Mouse (Mus musculus): Measurements from ENCODE around the gene Copa. TPM values are rescaled to one million over a fixed set of nuclear protein-coding genes. Genes with fewer than 3 reads are reported as not detected.

The Copa gene
- polyA plus RNA-seq, 1 experiment from 2014 or later: 237 TPM

GRCm38 (mm10) chr1:172127487-172127886 lies 45.2 kb downstream of the Copa start:
- ATAC-seq (replicated peaks; ENCODE audit: low FRiP score): no peak
- Histone ChIP-seq H3K9me3 (replicated peaks) (no peaks in the 10 kb centered on the region), H3K27ac (no peak overlapping the region), H3K4me3 (replicated peaks) (peak overlapping the region; percentile 90), H3K36me3 (peaks cover 58% of the 10 kb centered on the region), H3K4me1 (peaks cover 16% of the 10 kb centered on the region), H3K27me3 (no peaks in the 10 kb centered on the region), H3K9ac (peak overlapping the region; percentile 88), H3K4me2 (peak overlapping the region; percentile 85)
- 25% methylated on average over 5 of the region's 5 CpGs for WGBS

- Histone ChIP-seq H3K4me3 (replicated peaks) (no peak overlapping the region), H3K4me1 (peaks cover 16% of the 10 kb centered on the region), H3K9ac (no peak overlapping the region), H3K27me3 (no peaks in the 10 kb centered on the region), H3K9me3 (replicated peaks) (no peaks in the 10 kb centered on the region), H3K36me3 (peaks cover 56% of the 10 kb centered on the region), H3K4me2 (no peak overlapping the region), H3K27ac (no peak overlapping the region)
- no peak for ATAC-seq (replicated peaks; ENCODE audit: low FRiP score)
- WGBS: 94% methylated on average over 15 of the region's 15 CpGs
Observed at GRCm38 (mm10) chr1:172128563-172128962, 46.2 kb downstream of the Copa start.

GRCm38 (mm10) chr1:172129108-172129507 lies 46.8 kb downstream of the Copa start:
- Histone ChIP-seq H3K27ac (no peak overlapping the region), H3K36me3 (peaks cover 57% of the 10 kb centered on the region), H3K4me2 (no peak overlapping the region), H3K9ac (no peak overlapping the region), H3K4me1 (peaks cover 16% of the 10 kb centered on the region), H3K9me3 (replicated peaks) (no peaks in the 10 kb centered on the region), H3K4me3 (replicated peaks) (no peak overlapping the region), H3K27me3 (no peaks in the 10 kb centered on the region)
- ATAC-seq (replicated peaks; ENCODE audit: low FRiP score): no peak
- 74% methylated on average over 2 of the region's 2 CpGs for WGBS

GRCm38 (mm10) chr1:172129780-172130179 lies 47.5 kb downstream of the Copa start:
- H3K4me1 ChIP-seq: peaks cover 16% of the 10 kb centered on the region
- H3K27me3 ChIP-seq: no peaks in the 10 kb centered on the region
- ATAC-seq (replicated peaks; ENCODE audit: low FRiP score): no peak
- 91% methylated on average over 5 of the region's 5 CpGs for WGBS
- no peak overlapping the region for H3K4me2 ChIP-seq
- H3K27ac ChIP-seq: no peak overlapping the region
- peaks cover 64% of the 10 kb centered on the region for H3K36me3 ChIP-seq
- H3K9me3 ChIP-seq (replicated peaks): no peaks in the 10 kb centered on the region
- H3K4me3 ChIP-seq (replicated peaks): no peak overlapping the region
- no peak overlapping the region for H3K9ac ChIP-seq

- H3K4me2 ChIP-seq: no peak overlapping the region
Observed at GRCm38 (mm10) chr1:172132319-172132718, 50.0 kb downstream of the Copa start.

GRCm38 (mm10) chr1:172133535-172133934 lies 51.2 kb downstream of the Copa start:
- no peak for ATAC-seq (replicated peaks; ENCODE audit: low FRiP score)
- Histone ChIP-seq H3K27ac (no peak overlapping the region), H3K4me1 (0 out of 2 replicates have a peak, but pooled peaks cover 2% of the 10 kb centered on the region), H3K4me2 (no peak overlapping the region), H3K9me3 (replicated peaks) (no peaks in the 10 kb centered on the region), H3K27me3 (no peaks in the 10 kb centered on the region), H3K9ac (no peak overlapping the region), H3K36me3 (peaks cover 81% of the 10 kb centered on the region), H3K4me3 (replicated peaks) (no peak overlapping the region)
- 83% methylated on average over 7 of the region's 7 CpGs for WGBS

More at GRCm38 (mm10) chr1:172132319-172132718, 50.0 kb downstream of the Copa start:
- H3K4me3 ChIP-seq (replicated peaks): no peak overlapping the region
- WGBS: 85% methylated on average over 7 of the region's 7 CpGs
- no peak for ATAC-seq (replicated peaks; ENCODE audit: low FRiP score)
- no peaks in the 10 kb centered on the region for H3K9me3 ChIP-seq (replicated peaks)
- H3K27me3 ChIP-seq: no peaks in the 10 kb centered on the region
- peaks cover 85% of the 10 kb centered on the region for H3K36me3 ChIP-seq
- peaks cover 10% of the 10 kb centered on the region for H3K4me1 ChIP-seq
- no peak overlapping the region for H3K27ac ChIP-seq
- H3K9ac ChIP-seq: no peak overlapping the region

GRCm38 (mm10) chr1:172134072-172134471 lies 51.7 kb downstream of the Copa start:
- H3K36me3 ChIP-seq: peaks cover 75% of the 10 kb centered on the region
- 80% methylated on average over 4 of the region's 4 CpGs for WGBS
- no peak overlapping the region for H3K4me3 ChIP-seq (replicated peaks)
- no peak overlapping the region for H3K9ac ChIP-seq
- no peaks in the 10 kb centered on the region for H3K4me1 ChIP-seq
- H3K27ac ChIP-seq: no peak overlapping the region
- no peak overlapping the region for H3K4me2 ChIP-seq
- H3K27me3 ChIP-seq: no peaks in the 10 kb centered on the region
- no peak for ATAC-seq (replicated peaks; ENCODE audit: low FRiP score)
- no peaks in the 10 kb centered on the region for H3K9me3 ChIP-seq (replicated peaks)

- no peaks in the 10 kb centered on the region for H3K9me3 ChIP-seq (replicated peaks)
- no peak overlapping the region for H3K9ac ChIP-seq
- WGBS: 74% methylated on average over 2 of the region's 2 CpGs
- H3K27me3 ChIP-seq: no peaks in the 10 kb centered on the region
- no peak overlapping the region for H3K27ac ChIP-seq
- no peak overlapping the region for H3K4me3 ChIP-seq (replicated peaks)
- H3K4me1 ChIP-seq: no peaks in the 10 kb centered on the region
- no peak overlapping the region for H3K4me2 ChIP-seq
- ATAC-seq (replicated peaks; ENCODE audit: low FRiP score): no peak
- H3K36me3 ChIP-seq: peaks cover 17% of the 10 kb centered on the region
Observed at GRCm38 (mm10) chr1:172140160-172140559, 57.8 kb downstream of the Copa start.

- Histone ChIP-seq H3K27ac (no peak overlapping the region), H3K4me3 (replicated peaks) (no peak overlapping the region), H3K9me3 (replicated peaks) (no peaks in the 10 kb centered on the region), H3K27me3 (no peaks in the 10 kb centered on the region), H3K36me3 (peaks cover 11% of the 10 kb centered on the region), H3K4me1 (no peaks in the 10 kb centered on the region), H3K4me2 (no peak overlapping the region), H3K9ac (no peak overlapping the region)
- WGBS: 88% methylated on average over 1 of the region's 1 CpGs
- ATAC-seq (replicated peaks; ENCODE audit: low FRiP score): no peak
Observed at GRCm38 (mm10) chr1:172140825-172141224, 58.5 kb downstream of the Copa start.

- Histone ChIP-seq H3K27ac (no peak overlapping the region), H3K9me3 (replicated peaks) (no peaks in the 10 kb centered on the region), H3K36me3 (peaks cover 4% of the 10 kb centered on the region), H3K9ac (no peak overlapping the region), H3K4me2 (no peak overlapping the region), H3K27me3 (no peaks in the 10 kb centered on the region), H3K4me1 (no peaks in the 10 kb centered on the region), H3K4me3 (replicated peaks) (no peak overlapping the region)
- 67% methylated on average over 3 of the region's 3 CpGs for WGBS
- ATAC-seq (replicated peaks; ENCODE audit: low FRiP score): no peak; the same call in 1 of the 2 replicates
Observed at GRCm38 (mm10) chr1:172141529-172141928, 59.2 kb downstream of the Copa start.

- Histone ChIP-seq H3K9me3 (replicated peaks) (no peaks in the 10 kb centered on the region), H3K4me2 (no peak overlapping the region), H3K9ac (no peak overlapping the region), H3K27ac (no peak overlapping the region), H3K4me1 (peaks cover 5% of the 10 kb centered on the region), H3K4me3 (replicated peaks) (no peak overlapping the region), H3K36me3 (no peaks in the 10 kb centered on the region), H3K27me3 (no peaks in the 10 kb centered on the region)
- ATAC-seq (replicated peaks; ENCODE audit: low FRiP score): no peak
- WGBS: 32% methylated on average over 1 of the region's 1 CpGs
Observed at GRCm38 (mm10) chr1:172143570-172143969, 61.2 kb downstream of the Copa start.

- under 1% methylated on average over 41 of the region's 42 CpGs for WGBS
Observed at GRCm38 (mm10) chr1:172147835-172148278, 65.5 kb downstream of the Copa start, which contains the start of gene Dcaf8. TSS of gene Dcaf8 (plus strand) at chr1:172148084.

More at GRCm38 (mm10) chr1:172147835-172148278, 65.5 kb downstream of the Copa start, which contains the start of gene Dcaf8:
- peak within 1 kb of the TSS; percentile 63 for H3K4me2 ChIP-seq
- peak within 1 kb of the TSS; percentile 79 for H3K4me3 ChIP-seq (replicated peaks)
- peak within 1 kb of the TSS; percentile 97 for H3K27ac ChIP-seq
- ATAC-seq (replicated peaks; ENCODE audit: low FRiP score): peak; percentile 99
- H3K27me3 ChIP-seq: no peaks in the 10 kb centered on the region
- peak within 1 kb of the TSS; percentile 91 for H3K9ac ChIP-seq
- peaks cover 29% of the 10 kb centered on the region for H3K36me3 ChIP-seq
- H3K4me1 ChIP-seq: peaks cover 19% of the 10 kb centered on the region
- H3K9me3 ChIP-seq (replicated peaks): no peaks in the 10 kb centered on the region

Measured in kidney, embryonic 15.5 days (tissue).